Mouse (Mus musculus) erythroblast, embryonic 14.5 days (primary cell): ENCODE data around the gene Plagl1. TPM values are rescaled to one million over a fixed set of nuclear protein-coding genes. Genes with fewer than 3 reads are reported as not detected.

Source experiments
- H3K27me3 ChIP-seq: 2 replicates; pipeline ENCODE4 v1.6.1; 2012; ENCODE audit warnings: inconsistent platforms; ENCODE audit not compliant: control insufficient read depth
- H3K36me3 ChIP-seq: 2 replicates; pipeline ENCODE4 v1.6.1; 2012; ENCODE audit warnings: mild to moderate bottlenecking, inconsistent platforms; ENCODE audit not compliant: control insufficient read depth
- H3K4me1 ChIP-seq: 2 replicates; pipeline ENCODE4 v1.6.1; 2012; ENCODE audit warnings: inconsistent platforms; ENCODE audit not compliant: control insufficient read depth
- H3K4me3 ChIP-seq: replicated peaks from 2 replicates; pipeline ENCODE3; 2012; ENCODE audit warnings: moderate library complexity, mild to moderate bottlenecking, inconsistent platforms
- H3K9me3 ChIP-seq: 2 replicates; pipeline ENCODE4 v1.6.1; 2012; ENCODE audit warnings: low read length, inconsistent platforms, mixed read lengths; ENCODE audit not compliant: control insufficient read depth
- GATA1 ChIP-seq: IDR thresholded peaks from 2 replicates; pipeline ENCODE4 v1.6.1; 2012; ENCODE audit warnings: low read length, inconsistent platforms, mixed read lengths
- TAL1 ChIP-seq: IDR thresholded peaks from 3 replicates; pipeline ENCODE4 v1.6.1; 2012; ENCODE audit warnings: low read length, inconsistent platforms, mixed read lengths
- polyA plus RNA-seq: library from polyadenylated mRNA; stranded (reverse); fragments of >175 nt; gene quantifications from 2 replicates; pipeline ENCODE4 v1.2.3, GENCODE M21; 2012

The Plagl1 gene
- polyA plus RNA-seq, 1 experiment, result 0.02 TPM

GRCm38 (mm10) chr10:13106909-13107624, 46.8 kb downstream of the Plagl1 start:
- TF ChIP-seq TAL1, result no peak
- Histone ChIP-seq H3K36me3 (no peaks in the 10 kb centered on the region), H3K4me1 (no peaks in the 10 kb centered on the region), H3K9me3 (no peaks in the 10 kb centered on the region), H3K27me3 (no peaks in the 10 kb centered on the region), H3K4me3 (no peak overlapping the region)

DNA sequence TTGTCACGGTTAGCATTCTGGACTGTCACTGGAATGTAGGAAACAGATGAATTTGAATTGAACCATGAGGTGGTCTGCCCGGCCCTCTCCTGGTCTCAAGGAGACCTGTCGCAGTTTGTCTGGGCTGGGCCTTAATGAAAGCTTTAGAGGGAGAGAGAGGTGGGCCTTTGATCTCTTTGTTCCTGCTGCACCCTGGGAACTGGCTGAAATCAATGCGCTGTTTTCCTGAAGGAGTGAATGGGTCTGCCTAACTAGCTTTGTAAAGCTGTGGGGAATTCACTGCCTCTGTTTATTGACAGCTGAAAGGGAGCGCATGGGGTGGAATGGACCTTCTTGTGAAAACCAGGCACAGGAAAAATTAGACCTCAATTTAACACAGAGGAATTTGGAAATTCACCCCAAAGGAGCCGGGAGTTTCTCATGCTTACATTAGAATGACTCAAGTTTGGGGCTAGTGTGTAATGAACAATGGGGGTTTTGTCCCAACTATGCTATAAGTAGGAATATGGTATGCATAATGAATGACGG, 47.8 kb downstream of the Plagl1 start:
- no peaks in the 10 kb centered on the region for H3K27me3 ChIP-seq
- H3K4me1 ChIP-seq, result no peaks in the 10 kb centered on the region
- TF ChIP-seq TAL1, result no peak
- TF ChIP-seq GATA1, result no peak
- no peaks in the 10 kb centered on the region for H3K9me3 ChIP-seq
- H3K36me3 ChIP-seq, result no peaks in the 10 kb centered on the region
- no peak overlapping the region for H3K4me3 ChIP-seq

- Histone ChIP-seq H3K4me1 (no peaks in the 10 kb centered on the region), H3K36me3 (no peaks in the 10 kb centered on the region), H3K4me3 (no peak overlapping the region), H3K9me3 (no peaks in the 10 kb centered on the region), H3K27me3 (no peaks in the 10 kb centered on the region)
- TF ChIP-seq TAL1 (no peak), GATA1 (no peak)
Measured at GRCm38 (mm10) chr10:13108847-13109246, 48.5 kb downstream of the Plagl1 start.

- no peak for TF ChIP-seq GATA1
- no peak for TF ChIP-seq TAL1
- no peaks in the 10 kb centered on the region for H3K27me3 ChIP-seq
Measured at GRCm38 (mm10) chr10:13109781-13110180, 49.5 kb downstream of the Plagl1 start.

DNA sequence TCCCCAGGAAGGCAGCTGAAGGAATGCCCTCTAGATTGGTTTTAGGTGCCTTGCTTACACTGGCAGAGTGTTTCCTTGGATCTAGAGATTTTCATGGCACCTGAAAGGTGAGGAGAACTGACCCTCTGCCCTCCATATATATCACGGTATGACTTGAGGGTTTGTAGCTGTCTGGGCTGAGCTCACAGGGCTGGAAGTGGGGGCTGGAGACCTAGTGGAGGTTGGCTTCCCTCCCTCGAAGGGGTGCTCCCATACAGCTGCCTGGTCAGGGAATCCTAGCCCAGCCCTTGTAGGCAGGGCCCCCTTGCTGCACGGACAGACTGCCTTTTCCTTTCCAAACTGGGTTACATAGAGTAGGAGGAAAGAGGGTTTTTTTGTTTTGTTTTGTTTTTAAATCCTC, 52.5 kb downstream of the Plagl1 start:
- TF ChIP-seq TAL1 (no peak), GATA1 (no peak)
- Histone ChIP-seq H3K4me3 (no peak overlapping the region), H3K36me3 (no peaks in the 10 kb centered on the region), H3K9me3 (no peaks in the 10 kb centered on the region), H3K4me1 (no peaks in the 10 kb centered on the region), H3K27me3 (no peaks in the 10 kb centered on the region)

More at GRCm38 (mm10) chr10:13109781-13110180, 49.5 kb downstream of the Plagl1 start:
- no peaks in the 10 kb centered on the region for H3K36me3 ChIP-seq
- H3K4me3 ChIP-seq, result no peak overlapping the region
- H3K4me1 ChIP-seq, result no peaks in the 10 kb centered on the region
- H3K9me3 ChIP-seq, result no peaks in the 10 kb centered on the region

GRCm38 (mm10) chr10:13113641-13114040, 53.3 kb downstream of the Plagl1 start:
- no peaks in the 10 kb centered on the region for H3K36me3 ChIP-seq
- no peaks in the 10 kb centered on the region for H3K9me3 ChIP-seq
- no peaks in the 10 kb centered on the region for H3K27me3 ChIP-seq
- no peak overlapping the region for H3K4me3 ChIP-seq
- no peaks in the 10 kb centered on the region for H3K4me1 ChIP-seq
- TF ChIP-seq GATA1, result no peak
- no peak for TF ChIP-seq TAL1

DNA sequence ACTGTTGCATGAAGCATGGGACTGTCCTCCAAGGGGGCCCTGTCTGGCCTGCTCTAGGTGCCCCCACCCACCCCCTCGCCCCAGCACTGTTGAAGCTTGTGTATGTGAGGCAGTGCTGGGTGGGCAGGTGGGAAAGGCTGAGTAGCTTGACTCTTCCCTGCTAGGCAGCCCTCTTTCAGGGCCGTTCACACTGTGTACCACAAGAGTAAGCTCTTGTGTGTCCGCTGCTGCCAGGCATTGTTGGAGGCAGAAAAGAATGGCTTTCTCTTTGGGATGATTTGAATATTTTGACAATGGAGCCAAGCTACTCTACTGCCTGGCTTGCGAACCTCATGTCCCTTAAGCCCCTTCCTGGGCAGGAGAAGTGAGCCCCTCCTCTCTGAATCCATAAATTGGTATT, 54.7 kb downstream of the Plagl1 start:
- H3K4me3 ChIP-seq, result no peak overlapping the region
- H3K36me3 ChIP-seq, result no peaks in the 10 kb centered on the region
- H3K27me3 ChIP-seq, result no peaks in the 10 kb centered on the region
- no peaks in the 10 kb centered on the region for H3K4me1 ChIP-seq
- TF ChIP-seq TAL1 (no peak), GATA1 (no peak)
- no peaks in the 10 kb centered on the region for H3K9me3 ChIP-seq

DNA sequence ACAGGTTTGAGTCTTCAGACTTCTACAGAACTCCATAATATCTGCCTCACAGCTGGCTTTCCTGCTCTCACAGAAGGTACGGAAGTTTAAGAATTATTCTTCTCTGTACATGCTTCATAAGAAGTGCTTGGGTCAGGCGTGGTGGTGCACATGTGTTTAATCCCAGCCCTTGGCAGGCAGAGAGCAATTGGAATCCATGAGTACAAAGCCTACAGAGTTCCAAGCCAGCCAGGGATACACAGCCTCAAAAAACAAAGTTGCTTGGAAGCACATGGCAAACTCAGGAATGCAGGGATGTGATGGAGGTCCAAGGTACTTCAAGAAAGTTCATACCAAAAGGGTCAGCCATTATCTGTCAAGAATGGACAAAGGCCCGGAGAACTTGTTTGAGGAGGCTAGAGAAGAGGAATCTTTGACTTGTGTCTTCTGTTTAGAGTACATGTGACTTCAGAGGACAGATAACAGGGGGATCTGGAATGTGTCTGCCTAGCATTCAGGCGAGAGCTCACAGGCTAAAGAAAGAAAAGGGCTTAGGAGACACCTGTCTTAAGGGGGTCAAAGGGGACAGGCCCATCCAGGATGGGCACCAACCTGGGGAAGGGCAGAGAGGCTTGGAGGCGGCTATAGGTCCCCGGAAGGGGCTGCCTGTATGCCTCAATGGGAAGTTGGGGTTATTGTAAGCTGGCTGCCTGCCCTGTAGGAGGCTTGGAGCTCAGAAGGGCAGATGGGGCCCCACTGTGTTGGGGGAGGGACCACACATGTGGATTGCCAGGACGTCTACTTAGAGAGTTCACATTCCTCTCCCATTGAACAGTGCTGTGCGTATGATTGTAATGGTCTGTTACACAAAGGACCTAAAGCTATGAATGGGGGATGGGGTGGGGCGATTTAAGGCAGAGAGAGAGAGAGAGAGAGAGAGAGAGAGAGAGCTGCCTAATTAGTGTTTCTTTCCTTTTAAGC, 56.7 kb downstream of the Plagl1 start:
- H3K4me3 ChIP-seq, result no peak overlapping the region
- no peaks in the 10 kb centered on the region for H3K36me3 ChIP-seq
- H3K9me3 ChIP-seq, result no peaks in the 10 kb centered on the region
- TF ChIP-seq GATA1 (no peak), TAL1 (no peak)
- H3K27me3 ChIP-seq, result no peaks in the 10 kb centered on the region
- no peaks in the 10 kb centered on the region for H3K4me1 ChIP-seq
